Mouse (Mus musculus) spleen, postnatal 10 days (tissue): Measurements from ENCODE around the gene Meaf6.
A peak's percentile ranks its signal among the peaks of the same experiment; 100 is the strongest.

Experiments
- DNase-seq, 2 experiments: peaks; one replicate each; pipeline ENCODE4 v3.0.0; 2021 to 2022; ENCODE audit warnings: low spot score in 2 of 2

Meaf6 gene

DNA sequence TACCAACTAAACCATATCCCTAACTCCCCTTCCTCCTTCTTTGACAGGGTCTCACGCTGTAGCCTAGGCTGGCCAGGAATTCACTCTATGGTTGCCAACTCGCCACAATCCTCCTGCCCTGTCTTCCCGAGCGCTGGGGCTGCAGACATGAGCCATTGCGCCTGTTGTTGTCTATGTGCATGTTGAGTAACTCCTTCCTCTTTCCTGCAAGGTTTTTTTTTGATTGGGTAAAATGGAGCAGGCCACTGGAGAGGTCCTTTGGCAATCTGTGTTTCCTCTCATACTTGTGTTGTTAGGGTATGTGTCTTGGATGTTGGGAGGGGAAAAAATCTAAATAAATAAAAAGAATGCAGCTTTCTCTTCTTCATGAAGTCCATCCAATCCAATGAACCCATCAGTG is 59.3 kb downstream of the Meaf6 start:
- no peak for DNase-seq

DNA sequence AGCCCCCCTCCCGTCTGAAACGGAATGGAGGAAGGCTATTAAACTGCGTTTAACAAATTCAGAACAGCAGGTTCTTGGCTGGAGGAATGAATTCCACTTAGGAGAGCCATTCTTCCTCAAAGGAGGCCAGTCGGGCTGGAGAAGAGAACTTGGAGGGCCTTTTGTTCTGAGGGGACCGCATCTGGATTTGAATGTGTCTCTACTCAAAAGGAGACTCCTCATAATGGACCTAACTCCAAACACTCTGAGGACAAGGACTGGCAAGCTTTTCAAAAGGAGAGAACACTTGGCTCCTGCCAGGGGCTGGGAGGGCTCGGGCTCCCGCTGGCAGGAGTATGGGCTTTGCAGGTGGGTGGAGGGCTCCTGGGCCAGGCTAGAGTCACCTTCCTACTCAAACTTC is 59.7 kb downstream of the Meaf6 start:
- no peak for DNase-seq

DNA sequence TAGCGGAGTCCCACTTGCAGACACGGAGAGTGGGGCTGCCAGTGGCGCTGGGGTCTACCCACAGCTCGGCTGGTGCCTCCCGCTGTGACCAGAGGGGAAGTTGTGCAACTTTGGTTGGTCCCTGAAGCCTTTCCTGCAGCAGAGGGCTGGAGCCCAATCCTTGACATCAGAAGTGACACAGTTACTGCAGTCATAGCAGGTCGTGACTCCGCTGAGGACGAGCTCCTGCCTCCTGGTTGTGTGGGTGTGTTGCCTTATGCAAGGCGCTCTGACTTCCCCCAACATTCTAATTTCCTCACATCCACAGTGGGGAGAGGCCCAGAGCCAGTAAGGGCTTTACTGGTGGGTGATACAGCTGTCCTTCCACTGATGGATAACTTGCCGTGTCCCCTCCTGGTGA is 60.3 kb downstream of the Meaf6 start:
- peak in 1 of 2 experiments; percentile 33 for DNase-seq

DNA sequence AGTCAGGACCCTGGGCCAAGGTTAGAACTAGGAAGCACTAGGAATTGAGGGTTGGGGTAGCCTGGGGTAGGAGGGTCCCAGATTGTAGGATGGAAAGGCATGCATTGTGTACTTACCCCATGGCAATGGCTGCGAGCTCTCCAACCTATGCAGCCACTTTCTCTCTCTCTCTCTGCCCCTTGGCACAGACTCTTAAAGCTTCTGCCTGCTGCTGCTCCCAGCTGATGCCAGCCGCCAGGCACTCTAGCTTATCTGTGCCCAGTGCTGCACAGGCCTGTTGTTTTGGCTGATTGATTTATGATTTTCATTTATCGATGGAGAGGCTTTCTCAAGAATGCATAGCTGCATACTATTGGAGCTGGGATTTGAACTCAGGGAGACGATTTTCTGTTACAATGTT is 63.0 kb downstream of the Meaf6 start:
- DNase-seq: no peak

DNA sequence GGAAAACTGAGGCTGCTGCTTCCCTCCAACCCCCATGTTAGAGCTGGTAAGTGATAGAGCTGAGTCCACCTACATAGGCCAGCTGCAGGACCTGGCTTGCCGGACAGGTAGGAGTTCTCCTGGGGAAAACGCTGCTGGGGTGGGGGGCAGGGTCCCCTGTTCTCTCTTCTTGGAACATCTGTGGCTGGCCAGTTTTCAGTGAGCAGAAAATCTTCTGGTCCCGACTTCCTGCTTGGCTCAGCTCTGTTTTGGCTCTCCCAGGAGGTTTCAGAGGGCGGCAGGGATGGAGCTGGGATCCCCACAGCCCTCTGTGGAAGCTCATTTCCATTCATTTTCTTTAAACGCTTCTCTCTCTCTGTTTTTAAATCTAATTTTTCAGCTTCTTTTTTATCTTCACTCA is 64.5 kb downstream of the Meaf6 start:
- DNase-seq: no peak

DNA sequence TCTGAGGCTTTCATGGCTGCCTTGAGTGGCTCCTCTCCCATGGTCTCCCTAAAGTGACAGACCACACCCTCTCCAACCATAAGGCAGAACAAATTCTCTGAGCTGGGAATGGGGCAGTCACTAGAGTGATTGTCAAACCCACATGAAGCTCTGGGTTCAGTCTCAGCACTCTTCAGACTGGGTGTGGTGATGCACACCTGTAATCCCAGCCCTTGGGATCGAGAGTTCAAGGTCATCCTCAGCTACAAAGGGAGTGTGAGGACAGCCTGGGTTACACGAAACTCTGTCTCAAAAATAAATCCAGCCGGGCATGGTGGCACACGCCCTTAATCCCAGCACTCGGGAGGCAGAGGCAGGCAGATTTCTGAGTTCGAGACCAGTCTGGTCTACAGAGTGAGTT is 67.5 kb downstream of the Meaf6 start:
- no peak for DNase-seq

DNA sequence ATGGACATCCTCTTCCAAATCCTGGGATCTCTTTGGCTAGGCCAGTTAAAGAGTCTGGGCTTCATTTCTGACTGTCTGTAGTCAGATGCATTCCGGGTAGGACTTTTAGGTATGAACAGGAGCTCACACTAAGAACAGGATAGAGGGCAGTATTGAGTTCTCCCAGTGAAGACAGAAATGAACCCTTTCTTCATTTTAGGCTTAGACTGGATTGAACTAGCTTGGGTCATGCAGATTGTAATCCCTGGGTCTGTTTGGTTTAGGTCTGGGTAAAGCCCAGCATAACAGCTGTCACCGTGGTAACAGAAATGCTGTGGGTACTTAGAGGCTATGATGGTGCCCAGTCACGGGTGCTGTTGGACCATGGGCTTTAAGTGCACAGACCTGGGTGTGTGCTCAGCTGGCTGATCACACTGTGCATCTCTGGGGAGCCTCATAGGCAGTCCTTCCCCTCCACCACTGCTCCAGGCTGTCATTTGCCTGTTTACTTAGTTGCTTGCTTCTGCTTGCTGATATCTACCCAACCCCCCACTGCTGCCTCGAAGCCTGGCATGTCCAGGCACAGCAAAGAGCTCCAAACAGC is 68.8 kb downstream of the Meaf6 start:
- no peak for DNase-seq

DNA sequence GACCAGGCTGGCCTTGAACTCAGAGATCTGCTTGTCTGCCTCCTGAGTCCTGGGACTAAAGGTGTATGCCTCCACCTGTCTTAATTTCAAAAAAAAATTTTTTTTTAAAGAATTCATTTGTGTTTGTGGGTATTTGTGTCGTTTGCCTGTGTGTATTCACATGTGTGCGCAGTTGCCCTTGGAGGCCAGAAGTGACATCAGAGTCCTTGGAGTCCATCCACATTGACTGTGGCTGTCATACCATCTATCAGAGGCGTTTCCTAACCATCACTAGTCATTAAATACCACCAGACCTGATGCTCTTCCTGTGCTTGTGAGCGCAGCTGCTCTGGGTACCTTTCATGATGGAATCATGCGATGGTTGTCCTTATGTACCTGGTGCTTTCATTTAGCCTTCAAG is 70.7 kb downstream of the Meaf6 start:
- DNase-seq: no peak

DNA sequence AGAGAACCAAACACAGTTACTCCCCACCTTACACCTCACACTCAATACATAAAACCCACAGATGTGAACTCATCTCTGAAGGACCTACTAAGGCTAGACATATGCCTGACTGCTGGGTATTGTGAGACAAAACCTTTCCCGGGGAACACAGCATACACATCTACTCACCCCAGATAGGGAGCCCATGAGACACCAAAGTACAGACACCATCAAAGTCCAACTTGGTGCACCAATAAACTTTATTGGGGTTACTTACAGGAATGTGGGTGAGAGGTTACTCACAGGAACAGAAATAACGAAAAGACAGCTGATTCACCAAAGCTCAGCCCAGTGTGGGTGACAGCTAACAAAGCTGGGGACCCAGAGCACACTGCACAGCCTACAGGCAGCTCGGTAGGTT is 72.4 kb downstream of the Meaf6 start:
- no peak for DNase-seq

DNA sequence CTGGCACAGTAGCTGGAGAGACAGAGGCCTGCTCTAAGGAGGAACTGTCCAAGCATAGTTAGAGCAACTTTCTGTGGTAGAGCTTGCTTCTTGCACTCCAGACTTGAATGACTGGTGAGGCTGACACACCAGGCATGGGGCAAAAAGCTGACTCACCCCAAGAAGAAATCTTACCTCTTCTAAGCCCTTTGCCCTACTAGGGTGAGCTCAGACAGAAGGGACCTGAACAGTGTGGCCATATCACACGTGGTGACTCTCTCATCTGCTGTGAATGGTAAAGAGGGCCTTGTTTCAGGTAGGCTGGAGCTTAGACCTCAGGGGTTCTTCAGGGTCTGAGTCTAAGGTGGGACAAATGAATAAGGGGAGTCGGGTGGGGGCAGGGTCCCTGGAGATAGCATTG is 73.1 kb downstream of the Meaf6 start:
- no peak for DNase-seq

DNA sequence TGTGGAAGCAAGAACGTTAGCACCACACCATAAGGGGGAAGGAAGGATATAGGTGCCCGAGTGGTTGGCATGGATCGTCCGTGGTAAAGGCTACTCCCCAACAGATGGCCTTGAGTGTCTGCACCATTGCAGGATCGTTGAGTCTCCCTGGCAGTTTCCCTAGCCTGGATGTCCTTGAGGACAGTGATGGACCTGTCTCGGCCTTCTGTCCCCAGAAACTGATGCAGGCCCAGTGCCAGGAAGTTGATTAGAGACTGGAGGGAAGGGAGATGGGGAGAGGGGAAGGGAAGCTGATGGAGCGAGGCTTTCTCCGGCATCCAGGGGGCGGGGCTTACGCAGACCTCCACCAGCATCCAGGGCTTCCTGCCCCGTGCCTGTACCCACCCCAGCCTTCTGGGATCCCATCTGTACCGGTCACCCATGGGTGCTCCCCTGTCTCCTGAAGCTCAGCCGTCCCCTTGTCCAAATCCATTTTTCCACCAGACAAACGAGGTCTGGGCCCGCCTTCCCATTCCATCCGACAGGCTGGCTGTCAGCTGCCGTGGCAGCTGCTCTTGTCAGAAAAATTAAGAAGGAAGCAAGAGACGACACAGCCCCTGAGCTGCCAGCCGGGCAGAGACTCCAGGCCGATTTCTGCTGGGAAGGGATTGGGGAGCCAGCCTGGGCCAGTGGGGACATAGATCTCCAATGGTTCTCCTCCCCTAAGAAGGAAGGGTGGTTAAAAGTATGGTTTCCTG is 73.8 kb downstream of the Meaf6 start:
- no peak for DNase-seq

DNA sequence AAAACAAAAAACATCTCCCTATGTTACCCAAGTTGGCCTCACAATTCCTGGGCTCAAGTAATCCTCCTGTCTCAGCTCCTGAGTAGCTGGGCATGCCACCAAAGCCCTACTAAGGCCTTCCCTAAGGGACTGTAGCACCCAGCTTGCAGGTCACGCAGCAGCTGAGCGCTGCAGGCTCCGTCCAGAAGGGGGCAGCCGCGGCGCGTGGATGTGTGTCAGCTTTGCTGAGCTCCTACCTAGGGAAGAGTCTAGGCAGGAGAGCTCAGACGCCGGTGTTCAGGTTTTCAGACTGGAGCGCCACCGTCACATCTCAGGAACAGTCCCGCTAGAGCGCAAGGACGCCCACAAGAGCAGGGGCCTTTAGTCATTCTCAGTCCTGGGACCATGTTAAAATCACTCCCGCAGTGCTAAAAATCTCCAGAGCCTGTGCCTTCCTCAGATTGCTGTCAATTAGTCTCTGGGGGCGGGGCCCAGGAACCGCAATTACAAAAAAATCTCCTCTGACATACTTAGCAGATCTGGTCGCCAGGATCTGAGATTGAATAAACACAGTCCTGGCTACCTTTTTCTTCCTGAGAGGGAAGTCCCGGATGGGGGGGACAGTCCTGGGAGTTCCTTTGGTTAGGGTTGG is 75.5 kb downstream of the Meaf6 start:
- DNase-seq: peak; percentile 63 to 84

DNA sequence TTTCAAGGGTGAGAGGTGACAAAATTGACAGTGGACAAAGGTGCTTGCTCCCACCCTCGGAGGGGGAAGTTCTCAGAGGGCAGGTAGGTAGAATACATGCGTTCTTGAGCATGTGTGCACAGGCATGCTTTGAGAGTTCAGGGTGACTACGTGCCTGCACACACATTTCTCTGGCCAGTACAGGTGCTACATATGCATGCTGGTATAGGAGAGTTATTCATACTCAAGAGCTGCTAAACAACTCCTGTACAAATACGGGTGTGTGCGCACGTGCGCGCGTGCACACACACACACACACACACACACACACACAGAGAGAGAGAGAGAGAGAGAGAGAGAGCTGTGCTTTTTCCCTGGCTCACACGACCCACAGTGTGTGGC is 76.0 kb downstream of the Meaf6 start:
- DNase-seq: no peak

DNA sequence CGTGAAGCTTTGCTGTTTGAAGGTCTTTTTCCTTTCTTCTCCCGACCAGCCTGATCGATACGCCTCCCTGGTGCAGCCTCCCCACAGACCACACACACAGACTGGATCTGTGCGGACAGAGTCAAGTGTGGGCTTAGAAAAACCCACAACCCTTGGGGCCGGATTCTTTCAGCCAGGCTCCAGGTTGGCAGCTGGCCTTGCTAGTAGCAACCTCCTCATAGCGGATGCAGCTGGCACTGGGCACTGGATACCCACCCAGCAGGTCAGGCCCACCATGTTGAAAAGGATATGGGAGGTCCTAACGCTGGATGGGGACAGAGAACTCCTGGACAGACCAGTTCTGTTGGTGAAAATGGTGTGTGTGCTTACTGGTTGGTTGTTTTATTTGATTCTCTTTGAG is 76.5 kb downstream of the Meaf6 start:
- no peak for DNase-seq

DNA sequence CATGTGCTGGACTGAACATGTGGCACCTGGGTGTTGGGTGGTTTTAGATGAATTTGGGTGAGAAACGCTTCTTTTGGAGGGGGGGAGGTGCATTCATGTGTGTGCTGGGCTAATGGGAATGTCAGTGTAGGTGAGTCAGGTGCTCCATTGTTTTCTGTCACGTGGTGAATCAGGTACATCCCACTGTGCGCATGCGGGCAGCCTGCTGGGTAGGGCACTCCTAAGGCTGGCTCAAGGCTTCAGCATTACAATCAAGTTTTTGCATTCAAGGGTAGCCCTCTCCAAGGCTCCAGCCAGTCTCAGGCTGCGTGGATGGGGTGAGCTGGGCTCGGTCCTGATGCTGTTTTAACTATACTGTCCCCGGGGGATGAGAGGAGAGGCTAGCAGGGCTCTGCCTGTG is 77.8 kb downstream of the Meaf6 start:
- DNase-seq: no peak
